Mouse (Mus musculus) spleen, adult 2 months (tissue): ENCODE results near the gene Metrn. TPM values are rescaled to one million over a fixed set of nuclear protein-coding genes. Genes with fewer than 3 reads are reported as not detected.

Source experiments
- DNase-seq, 2 experiments: peaks; one replicate each; pipeline versions ENCODE4 v3.0.0 to v3.0.0-alpha.2; 2012 to 2021; ENCODE audit warnings: low spot score in 2 of 2, low read depth in 1 of 2
- H3K27ac ChIP-seq: fragments of 200-500 bp; 2 replicates; pipeline ENCODE4 v1.5.1; 2012; ENCODE audit warnings: low read length, inconsistent platforms; ENCODE audit not compliant: insufficient read depth
- H3K27me3 ChIP-seq: fragments of 200-500 bp; 2 replicates; pipeline ENCODE4 v1.6.1; 2012; ENCODE audit warnings: mild to moderate bottlenecking, moderate library complexity, low read length, inconsistent platforms; ENCODE audit not compliant: control insufficient read depth, insufficient read depth
- H3K36me3 ChIP-seq: fragments of 200-500 bp; 2 replicates; pipeline ENCODE4 v1.6.1; 2012; ENCODE audit warnings: mild to moderate bottlenecking, low read length, inconsistent platforms; ENCODE audit not compliant: control insufficient read depth, insufficient read depth
- H3K4me1 ChIP-seq: fragments of 200-500 bp; 2 replicates; pipeline ENCODE4 v1.6.1; 2011; ENCODE audit warnings: inconsistent platforms; ENCODE audit not compliant: control insufficient read depth, insufficient read depth, insufficient read length
- H3K4me3 ChIP-seq: fragments of 200-500 bp; 2 replicates; pipeline ENCODE4 v1.5.1; 2011; ENCODE audit warnings: mild to moderate bottlenecking, inconsistent platforms; ENCODE audit not compliant: insufficient read depth, insufficient read length; ENCODE audit errors: extremely low read depth
- CTCF ChIP-seq: fragments of 200-500 bp; IDR thresholded peaks from 2 replicates; pipeline ENCODE4 v1.5.1; 2011; ENCODE audit warnings: mild to moderate bottlenecking, inconsistent platforms; ENCODE audit not compliant: insufficient read depth, insufficient read length, insufficient replicate concordance; ENCODE audit errors: extremely low read depth
- POLR2A ChIP-seq: fragments of 200-500 bp; IDR thresholded peaks from 2 replicates; pipeline ENCODE4 v1.6.1; 2011; ENCODE audit warnings: low read depth, low read length, inconsistent platforms
- WGBS: fragments of 180-500 bp; shearing (Covaris S2); methylation state at CpG from one replicate; pipeline ENCODE4 v1.1.7; 2018; 5-methylcytosine and 5-hydroxymethylcytosine counted together
- polyA plus RNA-seq: library from polyadenylated mRNA; depleted of rRNA; stranded (reverse); fragments of >200 nt; gene quantifications from 2 replicates; pipeline ENCODE4 v1.2.3, GENCODE M21; 2012

Gene Metrn
- polyA plus RNA-seq, 1 experiment = 37.6 TPM

GRCm38 (mm10) chr17:25755627-25756377, 41.1 kb downstream of the Metrn start:
- Histone ChIP-seq H3K27ac (no peak overlapping the region), H3K36me3 (no peaks in the 10 kb centered on the region), H3K4me1 (no peaks in the 10 kb centered on the region), H3K4me3 (no peak overlapping the region), H3K27me3 (no peaks in the 10 kb centered on the region)
- WGBS = 36% methylated on average over 4 of the region's 4 CpGs
- DNase-seq = no peak
- no peak for TF ChIP-seq CTCF
- no peak for TF ChIP-seq POLR2A

- H3K4me3 ChIP-seq = no peak overlapping the region
- no peaks in the 10 kb centered on the region for H3K36me3 ChIP-seq
- H3K27ac ChIP-seq = no peak overlapping the region
- TF ChIP-seq CTCF = no peak
- TF ChIP-seq POLR2A = no peak
- WGBS = 86% methylated on average over 4 of the region's 4 CpGs
- H3K4me1 ChIP-seq = no peaks in the 10 kb centered on the region
- no peak for DNase-seq
- no peaks in the 10 kb centered on the region for H3K27me3 ChIP-seq
Observed at GRCm38 (mm10) chr17:25755086-25755485, 41.9 kb downstream of the Metrn start.

GRCm38 (mm10) chr17:25754241-25754640, 42.7 kb downstream of the Metrn start, which contains the start of gene Msln:
TSS of gene Msln (minus strand) at chr17:25754378.
- Histone ChIP-seq H3K4me1 (no peaks in the 10 kb centered on the region), H3K36me3 (no peaks in the 10 kb centered on the region), H3K4me3 (no peak within 1 kb of the TSS), H3K27ac (no peak within 1 kb of the TSS), H3K27me3 (no peaks in the 10 kb centered on the region)
- DNase-seq = no peak
- WGBS = 87% methylated on average over 9 of the region's 9 CpGs
- TF ChIP-seq CTCF (no peak), POLR2A (no peak)

- DNase-seq = no peak
- TF ChIP-seq CTCF = no peak
- no peak for TF ChIP-seq POLR2A
- H3K36me3 ChIP-seq = no peaks in the 10 kb centered on the region
- H3K4me1 ChIP-seq = no peaks in the 10 kb centered on the region
- no peak overlapping the region for H3K27ac ChIP-seq
- H3K4me3 ChIP-seq = no peak overlapping the region
- 48% methylated on average over 5 of the region's 5 CpGs for WGBS
- no peaks in the 10 kb centered on the region for H3K27me3 ChIP-seq
Observed at GRCm38 (mm10) chr17:25751446-25751845, 45.5 kb downstream of the Metrn start.

- H3K27me3 ChIP-seq = no peaks in the 10 kb centered on the region
- DNase-seq = no peak
- TF ChIP-seq CTCF (no peak), POLR2A (no peak)
- H3K4me1 ChIP-seq = no peaks in the 10 kb centered on the region
- WGBS = 77% methylated on average over 6 of the region's 6 CpGs
- H3K27ac ChIP-seq = no peak overlapping the region
- no peaks in the 10 kb centered on the region for H3K36me3 ChIP-seq
- H3K4me3 ChIP-seq = no peak overlapping the region
Observed at GRCm38 (mm10) chr17:25749314-25749713, 47.6 kb downstream of the Metrn start.

- WGBS = 90% methylated on average over 4 of the region's 4 CpGs
- no peak overlapping the region for H3K4me3 ChIP-seq
- no peaks in the 10 kb centered on the region for H3K4me1 ChIP-seq
- no peak for TF ChIP-seq CTCF
- no peak for TF ChIP-seq POLR2A
- no peaks in the 10 kb centered on the region for H3K27me3 ChIP-seq
- no peaks in the 10 kb centered on the region for H3K36me3 ChIP-seq
- no peak overlapping the region for H3K27ac ChIP-seq
- DNase-seq = no peak
Observed at GRCm38 (mm10) chr17:25748238-25748637, 48.7 kb downstream of the Metrn start.

- 74% methylated on average over 10 of the region's 10 CpGs for WGBS
- no peak overlapping the region for H3K27ac ChIP-seq
- no peak overlapping the region for H3K4me3 ChIP-seq
- no peak for DNase-seq
- no peaks in the 10 kb centered on the region for H3K36me3 ChIP-seq
- TF ChIP-seq CTCF = no peak
- no peak for TF ChIP-seq POLR2A
- H3K27me3 ChIP-seq = no peaks in the 10 kb centered on the region
- H3K4me1 ChIP-seq = no peaks in the 10 kb centered on the region
Observed at GRCm38 (mm10) chr17:25744311-25744710, 52.6 kb downstream of the Metrn start.
